Mouse (Mus musculus) myocyte (in vitro differentiated cells): ENCODE results near the gene Utp4. TPM values are rescaled to one million over a fixed set of nuclear protein-coding genes. Genes with fewer than 3 reads are reported as not detected.

Experiments
- H3K27me3 ChIP-seq: one replicate; pipeline ENCODE4 v1.6.1; 2011; ENCODE audit not compliant: control insufficient read depth, insufficient read depth, insufficient read length
- H3K36me3 ChIP-seq: one replicate; pipeline ENCODE4 v1.6.1; 2011; ENCODE audit not compliant: control insufficient read depth, insufficient read depth
- H3K4me2 ChIP-seq: one replicate; pipeline ENCODE4 v1.6.1; 2011; ENCODE audit warnings: low read depth, control low read depth
- H3K4me3 ChIP-seq: one replicate; pipeline ENCODE4 v1.5.1; 2011; ENCODE audit warnings: mild to moderate bottlenecking, control low read depth, moderate library complexity
- H3K79me2 ChIP-seq: one replicate; pipeline ENCODE4 v1.6.1; 2011; ENCODE audit not compliant: control insufficient read depth, insufficient read depth
- H3ac ChIP-seq: one replicate; pipeline ENCODE4 v1.6.1; 2011; ENCODE audit not compliant: control insufficient read depth, insufficient read length
- CEBPB ChIP-seq: IDR thresholded peaks from 2 replicates; pipeline ENCODE4 v1.6.1; 2011; ENCODE audit warnings: mild to moderate bottlenecking, moderate library complexity; ENCODE audit not compliant: poor library complexity, insufficient read depth, severe bottlenecking
- E2F4 ChIP-seq: IDR thresholded peaks from one replicate; pipeline ENCODE4 v1.6.1; 2011; ENCODE audit warnings: mild to moderate bottlenecking, control low read depth, moderate library complexity; ENCODE audit not compliant: insufficient read depth
- MAX ChIP-seq: IDR thresholded peaks from one replicate; pipeline ENCODE4 v1.6.1; 2011; ENCODE audit warnings: low read depth, mild to moderate bottlenecking, control low read depth
- MYOD1 ChIP-seq, 3 experiments: IDR thresholded peaks; one replicate each; pipeline ENCODE4 v1.6.1; 2011; ENCODE audit warnings: control low read depth in 2 of 3, low read depth in 2 of 3, mild to moderate bottlenecking in 2 of 3, moderate library complexity in 1 of 3; ENCODE audit not compliant: insufficient read length in 2 of 3, control insufficient read depth in 1 of 3
- MYOG ChIP-seq, 3 experiments: IDR thresholded peaks; one replicate each; pipeline ENCODE4 v1.6.1; 2011; ENCODE audit warnings: control low read depth in 2 of 3, low read depth in 2 of 3, mild to moderate bottlenecking in 2 of 3; ENCODE audit not compliant: insufficient read length in 2 of 3, control insufficient read depth in 1 of 3, insufficient read depth in 1 of 3
- POLR2A ChIP-seq: IDR thresholded peaks from one replicate; pipeline ENCODE4 v1.6.1; 2011; ENCODE audit warnings: low read depth, mild to moderate bottlenecking, control low read depth, moderate library complexity; ENCODE audit not compliant: insufficient read length
- POLR2AphosphoS2 ChIP-seq: IDR thresholded peaks from one replicate; pipeline ENCODE4 v1.6.1; 2011; ENCODE audit warnings: low read depth, control low read depth; ENCODE audit not compliant: insufficient read length
- REST ChIP-seq: IDR thresholded peaks from one replicate; pipeline ENCODE4 v1.6.1; 2011; ENCODE audit warnings: mild to moderate bottlenecking, control low read depth, moderate library complexity; ENCODE audit not compliant: insufficient read depth, insufficient read length
- SRF ChIP-seq: IDR thresholded peaks from one replicate; pipeline ENCODE4 v1.6.1; 2011; ENCODE audit warnings: low read depth; ENCODE audit not compliant: control insufficient read depth, insufficient read length
- TCF12 ChIP-seq: IDR thresholded peaks from one replicate; pipeline ENCODE4 v1.6.1; 2011; ENCODE audit warnings: mild to moderate bottlenecking, control low read depth; ENCODE audit not compliant: poor library complexity, insufficient read depth, severe bottlenecking
- TCF3 ChIP-seq: IDR thresholded peaks from one replicate; pipeline ENCODE4 v1.6.1; 2011; ENCODE audit warnings: low read depth, control low read depth; ENCODE audit not compliant: insufficient read length
- USF1 ChIP-seq: IDR thresholded peaks from one replicate; pipeline ENCODE4 v1.6.1; 2011; ENCODE audit warnings: low read depth, mild to moderate bottlenecking, control low read depth, moderate library complexity
- polyA plus RNA-seq: library from polyadenylated mRNA; unstranded; fragments of >200 nt; fragmentation: generic; extraction: Trizol; gene quantifications from one replicate; pipeline ENCODE4 v1.2.1, GENCODE M21; 2012; ENCODE audit warnings: missing spikeins

The Utp4 gene
- polyA plus RNA-seq, 1 experiment = 45.8 TPM

- TF ChIP-seq REST (no peak), POLR2AphosphoS2 (no peak), MYOG (IDR thresholded peaks at IDR 0.05; ENCODE audit: control insufficient read depth in 1 of 3, insufficient read depth in 1 of 3, insufficient read length in 2 of 3, low read depth in 2 of 3) (no peak), E2F4 (no peak), USF1 (no peak), CEBPB (no peak), TCF3 (no peak), SRF (no peak), TCF12 (no peak)
Observed at GRCm38 (mm10) chr8:106959626-106960025, 66.2 kb downstream of the Utp4 start.

GRCm38 (mm10) chr8:106962322-106962721, 68.9 kb downstream of the Utp4 start:
- Histone ChIP-seq H3K36me3 (no peaks in the 10 kb centered on the region), H3K4me2 (no peak overlapping the region), H3K79me2 (peaks cover 56% of the 10 kb centered on the region), H3ac (no peak overlapping the region), H3K4me3 (no peak overlapping the region), H3K27me3 (no peaks in the 10 kb centered on the region)
- TF ChIP-seq CEBPB = no peak
- TF ChIP-seq MYOG (IDR thresholded peaks at IDR 0.05; ENCODE audit: control insufficient read depth in 1 of 3, insufficient read depth in 1 of 3, insufficient read length in 2 of 3, low read depth in 2 of 3) = no peak
- TF ChIP-seq USF1 = no peak
- no peak for TF ChIP-seq E2F4
- TF ChIP-seq POLR2AphosphoS2 = no peak

More at GRCm38 (mm10) chr8:106959626-106960025, 66.2 kb downstream of the Utp4 start:
- Histone ChIP-seq H3K36me3 (no peaks in the 10 kb centered on the region), H3K4me2 (no peak overlapping the region), H3K27me3 (no peaks in the 10 kb centered on the region), H3ac (no peak overlapping the region), H3K79me2 (peaks cover 48% of the 10 kb centered on the region), H3K4me3 (no peak overlapping the region)

- Histone ChIP-seq H3ac (no peak overlapping the region), H3K36me3 (no peaks in the 10 kb centered on the region), H3K79me2 (peaks cover 61% of the 10 kb centered on the region), H3K4me3 (no peak overlapping the region), H3K4me2 (no peak overlapping the region), H3K27me3 (no peaks in the 10 kb centered on the region)
- no peak for TF ChIP-seq TCF12
- TF ChIP-seq MYOG (IDR thresholded peaks at IDR 0.05; ENCODE audit: control insufficient read depth in 1 of 3, insufficient read depth in 1 of 3, insufficient read length in 2 of 3, low read depth in 2 of 3) = no peak
- no peak for TF ChIP-seq POLR2AphosphoS2
- no peak for TF ChIP-seq POLR2A
- TF ChIP-seq MYOD1 (IDR thresholded peaks at IDR 0.05; ENCODE audit: control insufficient read depth in 1 of 3, insufficient read length in 2 of 3, low read depth in 2 of 3) = no peak
- no peak for TF ChIP-seq USF1
- no peak for TF ChIP-seq E2F4
Observed at GRCm38 (mm10) chr8:106963365-106963764, 69.9 kb downstream of the Utp4 start.

DNA sequence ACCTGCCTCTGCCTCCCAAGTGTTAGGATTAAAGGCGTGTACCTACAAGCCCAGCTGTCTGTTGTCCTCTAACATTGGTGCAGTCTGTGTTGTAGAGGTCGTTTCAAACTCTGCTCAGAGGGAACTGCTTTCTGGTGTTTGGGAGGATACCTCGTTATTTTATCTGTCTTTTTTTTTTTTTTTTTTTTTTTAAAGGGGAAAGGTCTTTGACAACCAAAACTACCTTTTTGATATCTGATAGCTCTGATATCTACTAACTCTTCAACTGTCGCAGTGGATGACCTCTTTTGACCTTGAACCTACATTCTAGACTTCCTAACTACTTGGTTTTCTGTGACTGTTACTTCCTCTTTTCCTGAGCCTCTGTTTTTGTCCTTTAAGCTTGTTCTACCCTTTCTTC, 71.1 kb downstream of the Utp4 start:
- H3K36me3 ChIP-seq = no peaks in the 10 kb centered on the region
- peaks cover 58% of the 10 kb centered on the region for H3K79me2 ChIP-seq
- H3K4me3 ChIP-seq = no peak overlapping the region
- no peak overlapping the region for H3K4me2 ChIP-seq
- no peak for TF ChIP-seq MAX
- TF ChIP-seq TCF3 = no peak
- no peak overlapping the region for H3ac ChIP-seq
- no peaks in the 10 kb centered on the region for H3K27me3 ChIP-seq

- TF ChIP-seq E2F4 = no peak
- no peak for TF ChIP-seq SRF
- no peak; the same call in 1 of the 2 replicates for TF ChIP-seq CEBPB
- TF ChIP-seq REST = no peak
- TF ChIP-seq MAX = no peak
- no peak for TF ChIP-seq MYOD1 (IDR thresholded peaks at IDR 0.05; ENCODE audit: control insufficient read depth in 1 of 3, insufficient read length in 2 of 3, low read depth in 2 of 3)
- TF ChIP-seq TCF3 = no peak
- TF ChIP-seq POLR2A = no peak
- no peak for TF ChIP-seq MYOG (IDR thresholded peaks at IDR 0.05; ENCODE audit: control insufficient read depth in 1 of 3, insufficient read depth in 1 of 3, insufficient read length in 2 of 3, low read depth in 2 of 3)
Observed at GRCm38 (mm10) chr8:106969964-106970363, 76.5 kb downstream of the Utp4 start.

More at GRCm38 (mm10) chr8:106969964-106970363, 76.5 kb downstream of the Utp4 start:
- Histone ChIP-seq H3K4me3 (no peak overlapping the region), H3ac (no peak overlapping the region), H3K4me2 (no peak overlapping the region), H3K36me3 (no peaks in the 10 kb centered on the region), H3K27me3 (no peaks in the 10 kb centered on the region), H3K79me2 (peaks cover 32% of the 10 kb centered on the region)
